Mouse (Mus musculus) bone marrow macrophage, adult 2 months (primary cell): Measurements from ENCODE around the gene Rhbdd1.

Experiments
- CTCF ChIP-seq: IDR thresholded peaks from 2 replicates; pipeline ENCODE4 v1.5.1; 2012; ENCODE audit warnings: low read depth, mild to moderate bottlenecking, low read length, moderate library complexity
- POLR2A ChIP-seq: IDR thresholded peaks from 2 replicates; pipeline ENCODE4 v1.6.1; 2012; ENCODE audit warnings: mild to moderate bottlenecking, low read depth, low read length, borderline replicate concordance

DNA sequence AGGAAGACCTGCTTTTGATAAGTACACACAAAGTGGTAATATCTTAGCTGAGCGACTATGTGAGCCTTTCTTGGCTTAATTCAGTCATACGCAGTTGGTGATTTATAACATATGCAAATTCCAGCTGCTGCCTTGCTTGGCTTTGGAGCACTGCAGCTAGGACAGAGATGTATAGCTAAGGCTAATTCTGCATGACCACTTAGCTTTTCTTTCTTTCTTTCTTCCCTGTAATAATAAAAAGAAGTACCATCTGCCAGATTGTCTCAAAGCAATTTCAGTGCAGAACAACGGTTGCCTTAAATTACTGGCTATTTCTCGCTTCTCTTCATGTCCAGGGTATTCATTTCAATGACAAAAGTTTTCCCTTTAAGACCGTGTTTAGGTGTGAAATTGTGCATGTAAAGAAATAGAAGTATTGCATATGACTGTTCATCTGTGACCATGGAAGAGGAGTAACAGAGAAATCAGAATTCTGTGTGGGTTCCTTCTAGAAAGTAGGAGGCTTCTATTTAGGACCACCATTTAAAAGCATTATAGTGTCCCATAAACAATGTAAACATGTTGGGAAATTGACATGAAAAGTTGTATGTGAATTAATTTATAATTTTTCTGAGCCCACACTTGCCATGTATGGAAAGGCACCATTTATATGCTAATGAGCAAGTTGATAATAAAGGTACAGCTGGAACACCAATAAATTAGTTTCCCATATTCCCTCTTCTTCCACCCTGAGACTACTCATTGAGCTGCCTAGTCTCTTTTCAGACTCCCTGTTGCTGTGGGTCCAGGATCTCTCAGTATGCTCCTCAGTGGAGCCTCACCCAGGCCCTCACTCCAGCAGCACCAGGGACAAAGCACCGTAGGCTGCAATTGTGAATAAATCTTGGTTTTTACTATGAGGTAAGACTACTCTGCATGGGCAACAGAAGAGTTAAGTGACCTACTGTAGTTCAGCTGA lies 70.8 kb downstream of the Rhbdd1 start:
- no peak for TF ChIP-seq CTCF
- TF ChIP-seq POLR2A, result no peak
